Mouse (Mus musculus) left cerebral cortex, adult 2 months (tissue): ENCODE results near the gene Plbd1. TPM values are rescaled to one million over a fixed set of nuclear protein-coding genes. Genes with fewer than 3 reads are reported as not detected.

ENCODE experiments used
- DNase-seq, 2 experiments: peaks; one replicate each; pipeline ENCODE4 v3.0.0; 2021 to 2022; ENCODE audit warnings: low spot score in 2 of 2, mixed read lengths in 1 of 2; ENCODE audit errors: extremely low spot score in 1 of 2
- H3K27ac ChIP-seq: fragments of 200-600 bp; 2 replicates; pipeline ENCODE4 v1.8.1; 2022
- H3K4me3 ChIP-seq: fragments of 200-600 bp; 2 replicates; pipeline ENCODE4 v1.8.1; 2022
- CTCF ChIP-seq: fragments of 200-600 bp; IDR thresholded peaks from 2 replicates; pipeline ENCODE4 v1.8.1; 2022; ENCODE audit warnings: antibody characterized with exemption, mild to moderate bottlenecking, moderate library complexity
- intact Hi-C: fragments of 180-260 bp; cut with DNase I; formaldehyde crosslinking; loops from one replicate; pipeline ENCODE4 v1.15.1; 2025
- long read RNA-seq, 2 experiments: library from polyadenylated mRNA; stranded (forward); transcript quantifications; one replicate each; pipeline ENCODE4 v2.0.0; 2021; ENCODE audit warnings: borderline mapping rate in 2 of 2
- total RNA-seq, 2 experiments: library from RNA; stranded (reverse); gene quantifications; 2 replicates each; pipeline ENCODE4 v1.2.3; 2021

The Plbd1 gene
- total RNA-seq, result under 1 TPM in 1 of 2 experiments, not detected in 1; 0.45 TPM
- long read RNA-seq, experiment 1, partial matches to known transcripts, result 0 of 1 reads
- long read RNA-seq, experiment 1, other reads (novel, unspliced or antisense), result 1 of 1 reads
- long read RNA-seq, experiment 2, result 0 reads

DNA sequence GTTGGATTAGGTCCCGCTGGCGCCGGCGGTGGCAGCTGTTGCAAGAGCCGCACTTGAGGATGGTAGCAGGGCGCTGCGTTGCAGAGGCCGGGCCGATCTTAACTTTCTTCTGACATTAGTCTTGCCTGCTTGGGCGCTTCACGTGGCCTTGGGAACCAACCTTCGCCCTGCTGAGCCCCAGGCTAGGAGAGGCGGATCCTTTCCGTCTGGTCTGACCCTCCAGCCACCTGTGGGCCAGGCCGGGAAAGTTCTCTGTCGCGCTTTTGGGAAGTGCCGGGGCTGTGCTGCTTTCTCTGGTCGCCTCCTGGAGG is at the start of gene Plbd1:
Gene Plbd1 (minus strand): TSS at position 223 of the 311 bp plus-strand sequence.
- intact Hi-C loops, result no loop called here
- Histone ChIP-seq H3K27ac (no peak within 1 kb of the TSS), H3K4me3 (no peak within 1 kb of the TSS)
- no peak for TF ChIP-seq CTCF
- no peak for DNase-seq

DNA sequence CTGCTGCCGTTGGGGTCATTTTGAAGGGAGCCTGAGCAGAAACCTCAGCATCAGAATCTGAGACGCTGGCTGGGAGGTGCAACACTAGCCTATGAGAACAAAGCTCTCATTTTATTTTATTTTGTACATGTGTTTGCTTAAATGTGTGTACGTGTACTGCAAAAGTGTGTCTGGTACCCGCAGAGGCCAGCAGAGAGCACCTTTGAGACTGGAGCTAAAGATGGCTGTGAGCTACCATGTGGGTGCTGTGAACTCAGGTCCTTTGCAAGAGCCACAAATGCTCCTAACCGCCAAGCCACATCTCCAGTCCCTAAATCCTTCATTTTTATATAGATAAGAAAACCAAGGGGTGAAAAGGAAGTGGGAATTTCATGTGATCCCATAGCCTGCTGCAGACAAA is 48.7 kb upstream of the Plbd1 start:
- H3K27ac ChIP-seq, result no peak overlapping the region
- no peak overlapping the region for H3K4me3 ChIP-seq
- DNase-seq, result no peak
- intact Hi-C loops, result no loop called here
- TF ChIP-seq CTCF, result no peak

DNA sequence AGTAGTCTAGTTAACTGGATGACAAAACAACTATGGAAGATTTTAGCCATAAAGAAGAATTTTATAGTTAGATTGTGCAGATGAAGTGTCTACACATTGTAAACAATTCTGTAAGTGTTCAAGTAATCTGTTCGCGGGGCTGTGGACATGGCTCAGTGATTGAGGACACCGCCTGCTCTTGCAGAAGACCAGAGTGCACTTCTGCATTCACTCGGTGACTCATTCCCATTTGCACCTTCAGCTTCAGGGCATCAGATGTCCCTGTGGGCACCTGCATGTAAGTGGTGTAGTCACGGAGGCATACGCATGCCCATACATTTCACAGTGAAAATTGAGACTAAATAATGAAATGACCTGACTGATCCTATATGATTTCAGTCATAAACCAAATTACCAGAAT is 46.9 kb upstream of the Plbd1 start:
- intact Hi-C loops, result no loop called here
- TF ChIP-seq CTCF, result no peak
- Histone ChIP-seq H3K4me3 (no peak overlapping the region), H3K27ac (no peak overlapping the region)
- DNase-seq, result no peak

DNA sequence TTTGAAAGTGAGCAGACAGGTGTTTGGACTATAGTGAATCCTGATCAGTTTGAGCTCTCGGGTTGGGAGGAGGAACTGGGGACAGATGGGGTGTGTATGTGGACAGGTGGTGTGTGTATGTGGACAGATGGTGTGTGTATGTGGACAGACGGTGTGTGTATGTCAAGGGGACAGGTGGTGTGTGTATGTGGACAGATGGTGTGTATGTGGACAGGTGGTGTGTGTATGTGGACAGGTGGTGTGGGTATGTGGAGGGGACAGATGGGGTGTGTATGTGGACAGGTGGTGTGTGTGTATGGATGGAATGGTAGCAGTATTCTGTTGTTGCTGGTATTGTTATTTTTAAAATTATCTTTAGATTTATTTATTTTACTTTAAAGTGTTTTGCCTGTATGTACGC is 40.1 kb upstream of the Plbd1 start:
- no peak overlapping the region for H3K4me3 ChIP-seq
- DNase-seq, result no peak
- H3K27ac ChIP-seq, result no peak overlapping the region
- no peak for TF ChIP-seq CTCF
- intact Hi-C loops, result no loop called here

DNA sequence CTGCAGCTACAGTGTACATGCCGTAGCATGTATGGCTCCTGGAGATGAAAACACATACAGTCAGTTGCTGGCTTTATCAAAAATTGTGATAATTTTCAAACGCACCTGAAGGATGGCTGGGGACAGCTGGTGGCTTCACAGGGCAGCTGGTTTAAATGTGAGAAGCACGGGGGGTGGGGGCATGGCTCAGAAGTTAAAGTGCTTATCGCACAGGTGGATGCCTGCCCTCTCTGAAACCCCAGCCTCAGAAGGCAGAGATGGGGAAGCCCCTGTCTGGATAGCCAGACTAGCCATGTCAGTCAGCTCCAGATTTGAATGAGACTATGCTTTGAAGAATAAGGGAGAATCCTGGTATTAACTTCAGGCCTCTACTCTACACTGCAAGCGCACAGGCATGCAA is 39.5 kb upstream of the Plbd1 start:
- H3K4me3 ChIP-seq, result no peak overlapping the region
- intact Hi-C loops, result no loop called here
- H3K27ac ChIP-seq, result no peak overlapping the region
- no peak for TF ChIP-seq CTCF
- DNase-seq, result no peak

DNA sequence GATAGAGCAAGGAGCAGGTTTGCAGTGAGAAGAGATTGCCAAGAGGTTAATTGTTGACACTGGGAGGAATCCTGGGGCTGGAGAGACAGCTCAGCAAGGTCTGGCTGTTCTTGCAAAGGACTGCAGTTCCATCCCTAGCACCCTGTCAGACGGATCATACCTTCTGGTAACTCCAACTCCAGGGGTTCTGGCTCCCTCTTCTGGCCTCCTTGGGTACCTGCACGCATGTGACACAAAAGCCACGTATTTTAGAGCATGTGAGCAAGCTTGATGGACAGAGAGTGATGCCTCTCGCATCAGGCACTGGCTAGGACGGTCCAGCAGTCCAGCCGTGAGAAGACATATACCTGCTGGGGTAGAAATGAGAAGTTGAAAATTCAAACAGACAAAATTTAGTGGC is 29.6 kb upstream of the Plbd1 start:
- H3K27ac ChIP-seq, result no peak overlapping the region
- no peak overlapping the region for H3K4me3 ChIP-seq
- intact Hi-C loops, result no loop called here
- DNase-seq, result no peak
- no peak; the same call in 1 of the 2 replicates for TF ChIP-seq CTCF

DNA sequence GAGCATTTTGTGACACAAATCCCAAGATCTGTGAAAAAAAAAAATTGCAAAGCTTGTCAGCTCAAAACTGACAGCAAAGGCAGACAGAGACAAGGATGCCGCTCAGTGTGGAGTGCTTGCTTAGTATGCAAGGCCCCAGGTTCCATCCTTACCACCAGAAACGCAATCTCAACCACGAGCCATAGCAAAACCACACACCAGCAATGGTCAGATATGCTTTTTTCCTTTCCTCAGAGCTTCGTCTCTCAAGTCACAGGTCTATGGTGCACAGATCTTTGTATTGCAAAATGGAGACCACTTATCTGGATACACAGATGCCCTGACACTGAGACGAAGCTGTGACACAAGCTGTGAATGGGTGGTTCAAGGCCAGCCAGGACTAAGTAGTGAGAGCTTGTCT is 28.8 kb upstream of the Plbd1 start:
- no peak overlapping the region for H3K27ac ChIP-seq
- intact Hi-C loops, result no loop called here
- no peak for DNase-seq
- no peak overlapping the region for H3K4me3 ChIP-seq
- no peak for TF ChIP-seq CTCF

DNA sequence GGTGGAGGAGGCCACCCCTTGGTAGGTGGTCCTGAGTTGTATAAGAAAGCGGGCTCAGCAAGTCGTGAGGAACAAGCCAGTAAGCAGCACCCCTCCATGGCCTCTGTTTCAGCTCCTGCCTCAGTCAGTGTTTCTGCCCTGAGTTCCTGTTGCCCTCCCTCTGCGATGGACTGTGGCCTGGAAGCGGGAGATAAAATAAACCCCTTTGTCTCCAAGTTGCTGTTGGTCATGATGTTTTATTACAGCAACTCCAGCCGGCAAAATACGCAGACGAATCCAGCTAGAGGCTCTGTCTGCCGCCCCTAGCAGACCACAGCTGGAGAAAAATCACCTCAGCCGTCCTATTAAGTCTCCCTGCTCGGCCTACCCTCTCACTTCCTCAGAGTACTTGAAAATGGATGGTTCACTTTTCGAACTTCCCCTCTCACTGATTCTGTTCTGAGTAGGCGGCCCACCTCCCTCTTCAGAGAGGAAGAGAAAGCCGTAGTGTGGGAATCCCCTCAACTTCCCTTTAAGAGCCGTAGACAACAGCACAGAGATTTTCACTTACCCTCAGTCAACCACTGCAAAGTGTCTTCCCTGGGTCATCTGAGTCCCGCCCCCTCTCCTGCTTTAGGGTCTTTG is 28.2 kb upstream of the Plbd1 start:
- intact Hi-C loops, result loop anchor here (2.0 kb wide), 1 partner anchor 33 kb away; no protein-coding TSS in a partner anchor
- H3K27ac ChIP-seq, result no peak overlapping the region
- no peak overlapping the region for H3K4me3 ChIP-seq
- TF ChIP-seq CTCF, result no peak
- no peak for DNase-seq

DNA sequence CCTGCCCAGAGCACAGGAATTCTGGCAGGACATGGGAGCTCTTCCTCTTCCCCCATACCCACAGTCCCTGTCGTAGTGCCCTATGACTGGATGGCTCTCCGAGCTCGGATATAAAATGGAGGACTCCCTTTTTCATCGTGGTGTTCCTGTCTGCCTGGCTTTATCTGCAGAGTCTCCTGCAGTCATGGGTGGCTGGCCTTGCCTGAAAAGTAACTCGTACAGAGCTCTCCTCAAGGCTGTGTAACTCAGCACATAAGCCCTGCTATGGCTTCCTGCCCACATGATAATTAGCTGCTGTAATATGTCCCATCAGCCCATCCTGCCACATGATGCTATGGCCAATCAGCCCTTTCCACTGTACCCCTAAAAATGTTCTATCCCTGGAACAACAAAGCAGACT is 23.7 kb upstream of the Plbd1 start:
- intact Hi-C loops, result no loop called here
- TF ChIP-seq CTCF, result no peak
- Histone ChIP-seq H3K4me3 (no peak overlapping the region), H3K27ac (no peak overlapping the region)
- DNase-seq, result no peak

DNA sequence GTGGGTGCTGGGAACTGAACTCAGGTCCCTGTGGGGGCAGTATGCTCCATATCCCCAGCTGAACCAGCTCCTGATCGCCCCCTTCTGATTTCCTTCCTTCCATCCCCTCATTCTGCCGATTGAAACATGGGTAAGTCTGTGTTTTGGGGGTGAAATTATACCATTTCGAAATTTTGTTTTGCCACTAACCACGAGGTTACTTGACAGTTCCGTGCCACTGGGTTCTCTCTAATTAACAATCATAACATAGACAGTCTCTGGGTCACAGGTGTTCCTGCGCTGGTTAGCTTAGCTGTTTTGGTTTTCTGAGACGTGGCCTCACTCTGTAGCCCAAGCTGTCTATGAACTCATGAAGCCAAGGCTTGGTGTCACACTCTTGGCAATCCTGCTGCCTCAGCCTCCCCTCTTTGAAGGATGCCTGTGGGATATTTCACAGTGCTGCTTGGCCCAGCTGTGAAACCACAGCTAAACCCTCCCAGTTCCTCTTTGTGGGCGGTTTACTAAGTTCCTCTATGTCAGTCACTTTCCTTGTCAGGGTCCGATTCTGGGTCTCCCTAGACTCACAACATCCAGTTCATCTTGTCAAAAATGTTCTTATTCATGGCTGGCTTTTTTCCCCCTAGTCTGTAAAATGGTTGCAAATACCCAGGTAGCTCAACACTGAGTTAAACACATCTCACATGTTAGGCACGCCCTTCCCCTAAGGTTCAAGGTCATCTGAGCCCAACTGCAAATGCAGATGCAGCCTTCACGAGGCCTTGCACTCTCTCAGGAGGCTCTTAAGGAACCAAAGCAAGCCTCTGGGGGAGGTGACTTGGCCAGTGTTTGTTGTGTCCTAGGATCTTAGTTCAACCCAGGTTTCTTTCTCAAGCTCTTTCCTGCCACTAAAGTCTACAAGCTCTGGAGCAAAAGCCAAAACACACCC is 21.9 kb upstream of the Plbd1 start:
- Histone ChIP-seq H3K4me3 (no peak overlapping the region), H3K27ac (no peak overlapping the region)
- DNase-seq, result no peak
- TF ChIP-seq CTCF, result no peak
- intact Hi-C loops, result no loop called here

DNA sequence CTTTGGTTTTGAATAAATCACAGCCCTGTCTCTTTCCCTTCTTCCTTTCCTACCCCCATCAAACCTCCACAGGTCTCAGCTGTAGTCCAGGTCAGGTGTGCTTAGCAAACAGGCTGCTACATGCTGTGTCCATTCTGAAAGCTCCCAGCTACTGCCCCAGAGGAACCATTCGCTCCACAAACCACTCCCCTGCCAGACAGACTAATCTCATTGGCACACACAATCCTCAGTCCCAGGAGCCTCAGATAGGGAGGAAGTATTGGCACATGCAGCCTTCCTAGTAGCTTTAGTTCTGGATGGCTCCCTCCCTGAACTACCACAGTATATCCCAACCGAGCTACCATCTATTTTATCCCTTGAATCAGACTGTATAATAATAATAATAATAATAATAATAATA is 17.7 kb upstream of the Plbd1 start:
- no peak for DNase-seq
- no peak overlapping the region for H3K4me3 ChIP-seq
- TF ChIP-seq CTCF, result no peak
- no peak overlapping the region for H3K27ac ChIP-seq
- intact Hi-C loops, result no loop called here

DNA sequence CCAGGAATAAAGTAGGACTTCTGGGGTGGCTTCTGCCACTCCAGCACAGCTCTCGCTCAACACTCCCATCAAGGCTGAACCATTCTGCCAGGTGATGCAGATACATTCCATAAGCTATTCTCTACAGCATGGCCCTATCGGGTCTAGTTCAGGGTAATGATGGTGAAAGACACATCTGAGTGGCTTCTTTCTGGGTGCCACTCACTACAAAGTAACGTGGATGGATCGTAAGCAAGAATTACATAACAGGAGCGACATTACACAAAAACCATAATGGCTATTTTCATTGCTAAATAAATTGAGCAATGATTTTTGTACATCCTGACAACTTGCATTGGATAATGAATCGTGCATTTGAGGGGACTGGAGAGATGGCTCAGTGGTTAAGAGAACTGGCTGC is 13.2 kb upstream of the Plbd1 start:
- Histone ChIP-seq H3K4me3 (no peak overlapping the region), H3K27ac (no peak overlapping the region)
- intact Hi-C loops, result no loop called here
- DNase-seq, result no peak
- TF ChIP-seq CTCF, result no peak
